Mouse (Mus musculus) heart, embryonic 12.5 days (tissue): ENCODE data around the gene Fbn1. TPM values are rescaled to one million over a fixed set of nuclear protein-coding genes. Genes with fewer than 3 reads are reported as not detected.

Experiments used
- ATAC-seq: fragments of 200-750 bp; cut with Nextera tagmentation; 2 replicates; pipeline ENCODE4 v1.8.0; 2017; ENCODE audit warnings: moderate TSS enrichment, moderate library complexity; ENCODE audit not compliant: insufficient number of reproducible peaks, low FRiP score
- H3K27ac ChIP-seq: fragments of 300-500 bp; sonication (generic); 2 replicates; pipeline ENCODE4 v1.5.1; 2016; ENCODE audit warnings: mild to moderate bottlenecking, moderate library complexity; ENCODE audit not compliant: poor library complexity, severe bottlenecking
- H3K27me3 ChIP-seq: fragments of 300-500 bp; sonication (generic); replicated peaks from 2 replicates; pipeline ENCODE4 v1.6.1; 2016; ENCODE audit warnings: mild to moderate bottlenecking, moderate library complexity
- H3K36me3 ChIP-seq: fragments of 300-500 bp; sonication (generic); 2 replicates; pipeline ENCODE4 v1.6.1; 2016; ENCODE audit warnings: mild to moderate bottlenecking, moderate library complexity
- H3K4me1 ChIP-seq: fragments of 300-500 bp; sonication (generic); replicated peaks from 2 replicates; pipeline ENCODE4 v1.6.1; 2016; ENCODE audit warnings: mild to moderate bottlenecking
- H3K4me2 ChIP-seq: fragments of 300-500 bp; sonication (generic); 2 replicates; pipeline ENCODE4 v1.6.1; 2016; ENCODE audit warnings: mild to moderate bottlenecking, moderate library complexity
- H3K4me3 ChIP-seq: fragments of 300-500 bp; sonication (generic); 2 replicates; pipeline ENCODE4 v1.5.1; 2016; ENCODE audit warnings: mild to moderate bottlenecking
- H3K9ac ChIP-seq: fragments of 300-500 bp; sonication (generic); 2 replicates; pipeline ENCODE4 v1.6.1; 2016; ENCODE audit warnings: mild to moderate bottlenecking, moderate library complexity
- H3K9me3 ChIP-seq: fragments of 300-500 bp; sonication (generic); replicated peaks from 2 replicates; pipeline ENCODE4 v1.6.1; 2016; ENCODE audit warnings: mild to moderate bottlenecking, moderate library complexity
- WGBS: fragments of 180-500 bp; shearing (Covaris S2); methylation state at CpG from one replicate; pipeline ENCODE4 v1.1.7; 2016; 5-methylcytosine and 5-hydroxymethylcytosine counted together
- polyA plus RNA-seq: library from polyadenylated mRNA; unstranded; fragments of >200 nt; fragmentation: Nextera tagmentation; extraction: Ambion mirVana; gene quantifications from 2 replicates; pipeline ENCODE4 v1.2.1, GENCODE M21; 2016

Gene Fbn1
- polyA plus RNA-seq, 1 experiment from 2014 or later: 38.8 TPM

- H3K27ac ChIP-seq: no peak overlapping the region
- H3K36me3 ChIP-seq: 0 out of 2 replicates have a peak, but pooled peaks cover 2% of the 10 kb centered on the region
- no peak overlapping the region for H3K4me3 ChIP-seq
- no peaks in the 10 kb centered on the region for H3K9me3 ChIP-seq
- ATAC-seq: no peak
- peaks cover 6% of the 10 kb centered on the region; the same call in 1 of the 2 replicates for H3K4me1 ChIP-seq
- WGBS: 75% methylated on average over 9 of the region's 9 CpGs
- no peak overlapping the region for H3K4me2 ChIP-seq
- no peaks in the 10 kb centered on the region for H3K27me3 ChIP-seq
- H3K9ac ChIP-seq: no peak overlapping the region
These were observed 87.2 kb downstream of the Fbn1 start for GRCm38 (mm10) chr2:125420604-125421003.

GRCm38 (mm10) chr2:125419681-125420080 lies 88.1 kb downstream of the Fbn1 start:
- Histone ChIP-seq H3K27me3 (no peaks in the 10 kb centered on the region), H3K4me1 (peaks cover 6% of the 10 kb centered on the region; the same call in 1 of the 2 replicates), H3K9me3 (no peaks in the 10 kb centered on the region), H3K27ac (no peak overlapping the region), H3K36me3 (0 out of 2 replicates have a peak, but pooled peaks cover 2% of the 10 kb centered on the region), H3K4me3 (no peak overlapping the region), H3K4me2 (no peak overlapping the region), H3K9ac (no peak overlapping the region)
- WGBS: 54% methylated on average over 4 of the region's 4 CpGs
- ATAC-seq: no peak

GRCm38 (mm10) chr2:125418546-125418945 lies 89.2 kb downstream of the Fbn1 start:
- no peak for ATAC-seq
- no peak overlapping the region for H3K27ac ChIP-seq
- no peaks in the 10 kb centered on the region for H3K9me3 ChIP-seq
- no peak overlapping the region for H3K4me3 ChIP-seq
- 71% methylated on average over 4 of the region's 4 CpGs for WGBS
- no peak overlapping the region for H3K9ac ChIP-seq
- H3K4me1 ChIP-seq: peaks cover 6% of the 10 kb centered on the region; the same call in 1 of the 2 replicates
- H3K4me2 ChIP-seq: no peak overlapping the region
- H3K36me3 ChIP-seq: 0 out of 2 replicates have a peak, but pooled peaks cover 4% of the 10 kb centered on the region
- H3K27me3 ChIP-seq: no peaks in the 10 kb centered on the region

GRCm38 (mm10) chr2:125416541-125417245 lies 91.1 kb downstream of the Fbn1 start:
- no peak overlapping the region for H3K4me2 ChIP-seq
- H3K9me3 ChIP-seq: no peaks in the 10 kb centered on the region
- ATAC-seq: no peak
- no peak overlapping the region for H3K9ac ChIP-seq
- H3K36me3 ChIP-seq: peaks cover 14% of the 10 kb centered on the region
- no peaks in the 10 kb centered on the region for H3K27me3 ChIP-seq
- peaks cover 13% of the 10 kb centered on the region for H3K4me1 ChIP-seq
- no peak overlapping the region for H3K4me3 ChIP-seq
- WGBS: 80% methylated on average over 10 of the region's 10 CpGs
- H3K27ac ChIP-seq: no peak overlapping the region

- peak overlapping the region; percentile 50 for H3K27ac ChIP-seq
- WGBS: 78% methylated on average over 15 of the region's 15 CpGs
- H3K9ac ChIP-seq: no peak overlapping the region
These were observed 95.4 kb downstream of the Fbn1 start for GRCm38 (mm10) chr2:125412351-125412750.

GRCm38 (mm10) chr2:125411777-125412176 lies 96.0 kb downstream of the Fbn1 start:
- 51% methylated on average over 3 of the region's 3 CpGs for WGBS

More at GRCm38 (mm10) chr2:125412351-125412750, 95.4 kb downstream of the Fbn1 start:
- Histone ChIP-seq H3K4me1 (peaks cover 7% of the 10 kb centered on the region; the same call in 1 of the 2 replicates), H3K4me2 (no peak overlapping the region), H3K36me3 (peaks cover 16% of the 10 kb centered on the region), H3K4me3 (no peak overlapping the region), H3K27me3 (no peaks in the 10 kb centered on the region), H3K9me3 (no peaks in the 10 kb centered on the region)
- peak; percentile 18; the same call in 1 of the 2 replicates for ATAC-seq

GRCm38 (mm10) chr2:125404509-125405105 lies 103.2 kb downstream of the Fbn1 start:
- no peak overlapping the region for H3K27ac ChIP-seq
- 60% methylated on average over 4 of the region's 4 CpGs for WGBS
- no peak for ATAC-seq

More at GRCm38 (mm10) chr2:125411777-125412176, 96.0 kb downstream of the Fbn1 start:
- Histone ChIP-seq H3K4me3 (no peak overlapping the region), H3K36me3 (peaks cover 13% of the 10 kb centered on the region), H3K4me2 (no peak overlapping the region), H3K27me3 (no peaks in the 10 kb centered on the region), H3K27ac (peak overlapping the region; percentile 50), H3K9me3 (no peaks in the 10 kb centered on the region), H3K9ac (no peak overlapping the region), H3K4me1 (peaks cover 7% of the 10 kb centered on the region; the same call in 1 of the 2 replicates)
- peak; percentile 57; the same call in 1 of the 2 replicates for ATAC-seq

GRCm38 (mm10) chr2:125402276-125402675 lies 105.5 kb downstream of the Fbn1 start:
- H3K27ac ChIP-seq: no peak overlapping the region
- WGBS: 86% methylated on average over 1 of the region's 1 CpGs

More at GRCm38 (mm10) chr2:125404509-125405105, 103.2 kb downstream of the Fbn1 start:
- Histone ChIP-seq H3K4me1 (no peaks in the 10 kb centered on the region), H3K4me3 (no peak overlapping the region), H3K27me3 (no peaks in the 10 kb centered on the region), H3K4me2 (no peak overlapping the region), H3K9me3 (0 out of 2 replicates have a peak, but pooled peaks cover 2% of the 10 kb centered on the region), H3K36me3 (peaks cover 13% of the 10 kb centered on the region), H3K9ac (no peak overlapping the region)

GRCm38 (mm10) chr2:125400121-125400520 lies 107.7 kb downstream of the Fbn1 start:
- Histone ChIP-seq H3K9ac (no peak overlapping the region), H3K9me3 (0 out of 2 replicates have a peak, but pooled peaks cover 2% of the 10 kb centered on the region), H3K36me3 (peaks cover 24% of the 10 kb centered on the region), H3K27me3 (no peaks in the 10 kb centered on the region), H3K27ac (no peak overlapping the region), H3K4me3 (no peak overlapping the region), H3K4me2 (no peak overlapping the region), H3K4me1 (no peaks in the 10 kb centered on the region)
- no peak for ATAC-seq
- 93% methylated on average over 3 of the region's 3 CpGs for WGBS

More at GRCm38 (mm10) chr2:125402276-125402675, 105.5 kb downstream of the Fbn1 start:
- peaks cover 19% of the 10 kb centered on the region for H3K36me3 ChIP-seq
- H3K9ac ChIP-seq: no peak overlapping the region
- 0 out of 2 replicates have a peak, but pooled peaks cover 2% of the 10 kb centered on the region for H3K9me3 ChIP-seq
- no peaks in the 10 kb centered on the region for H3K27me3 ChIP-seq
- no peak for ATAC-seq
- H3K4me2 ChIP-seq: no peak overlapping the region
- no peaks in the 10 kb centered on the region for H3K4me1 ChIP-seq
- no peak overlapping the region for H3K4me3 ChIP-seq

- Histone ChIP-seq H3K36me3 (peaks cover 34% of the 10 kb centered on the region), H3K4me3 (no peak overlapping the region), H3K9me3 (0 out of 2 replicates have a peak, but pooled peaks cover 2% of the 10 kb centered on the region), H3K4me2 (no peak overlapping the region), H3K4me1 (no peaks in the 10 kb centered on the region), H3K27ac (no peak overlapping the region), H3K9ac (no peak overlapping the region), H3K27me3 (no peaks in the 10 kb centered on the region)
- WGBS: 75% methylated on average over 7 of the region's 7 CpGs
- ATAC-seq: no peak
These were observed 110.0 kb downstream of the Fbn1 start for GRCm38 (mm10) chr2:125397796-125398195.

GRCm38 (mm10) chr2:125394428-125395101 lies 113.2 kb downstream of the Fbn1 start:
- peaks cover 34% of the 10 kb centered on the region for H3K36me3 ChIP-seq
- H3K4me2 ChIP-seq: no peak overlapping the region
- no peaks in the 10 kb centered on the region for H3K27me3 ChIP-seq
- 87% methylated on average over 9 of the region's 9 CpGs for WGBS
- H3K4me3 ChIP-seq: no peak overlapping the region
- no peaks in the 10 kb centered on the region for H3K9me3 ChIP-seq
- no peaks in the 10 kb centered on the region for H3K4me1 ChIP-seq
- H3K9ac ChIP-seq: no peak overlapping the region
- no peak overlapping the region for H3K27ac ChIP-seq
- no peak for ATAC-seq
